Mouse (Mus musculus) liver, embryonic 14 days (tissue): ENCODE results near the gene Tjap1. TPM values are rescaled to one million over a fixed set of nuclear protein-coding genes. Genes with fewer than 3 reads are reported as not detected.

Experiments used
- polyA plus RNA-seq: library from polyadenylated mRNA; depleted of rRNA; stranded (reverse); fragments of >200 nt; gene quantifications from 2 replicates; pipeline ENCODE4 v1.2.3, GENCODE M21; 2012; rRNA removed

Gene Tjap1
- polyA plus RNA-seq = 10.6 and 11.4 TPM in 2 replicates

GRCm38 (mm10) chr17:46282483-46283123 is at the start of gene Tjap1:
TSS of gene Tjap1 (minus strand) at chr17:46283026.

GRCm38 (mm10) chr17:46327906-46328534 is 45.2 kb upstream of the Tjap1 start, which contains the start of gene Abcc10:
TSS of gene Abcc10 (minus strand) at chr17:46328352.

GRCm38 (mm10) chr17:46297364-46298219 is 14.8 kb upstream of the Tjap1 start, which contains the start of gene Dlk2:
TSS of gene Dlk2 (plus strand) at chr17:46297421.

GRCm38 (mm10) chr17:46253452-46254084 is 29.3 kb downstream of the Tjap1 start, which contains the start of gene Lrrc73:
TSS of gene Lrrc73 (plus strand) at chr17:46253531.

GRCm38 (mm10) chr17:46247512-46248188 is 35.2 kb downstream of the Tjap1 start, which contains the start of the genes Polr1c and Yipf3:
TSS of gene Polr1c (minus strand) at chr17:46248054.
TSS of gene Yipf3 (plus strand) at chr17:46248080.

Other genes with a start within 250 kb of the Tjap1 start
- 30.0 and 30.5 TPM in 2 replicates for gene Mrps18a, start 172.0 kb downstream of the Tjap1 start, polyA plus RNA-seq
- 0.49 and 0.74 TPM in 2 replicates for gene Rsph9, start 138.8 kb downstream of the Tjap1 start, polyA plus RNA-seq
- gene Mad2l1bp, start 129.5 kb downstream of the Tjap1 start, polyA plus RNA-seq = 21.0 and 26.9 TPM in 2 replicates
- gene Gtpbp2, start 122.0 kb downstream of the Tjap1 start, polyA plus RNA-seq = 86.6 and 95.2 TPM in 2 replicates
- 9.0 and 10.6 TPM in 2 replicates for gene Polh, start 80.4 kb downstream of the Tjap1 start, polyA plus RNA-seq
- gene Xpo5, start 80.2 kb downstream of the Tjap1 start, polyA plus RNA-seq = 14.0 and 17.2 TPM in 2 replicates
- gene Polr1c, start 35.0 kb downstream of the Tjap1 start, polyA plus RNA-seq = 39.7 and 46.5 TPM in 2 replicates
- 18.4 and 21.3 TPM in 2 replicates for gene Yipf3, start 34.9 kb downstream of the Tjap1 start, polyA plus RNA-seq
- 0.16 and 0.18 TPM in 2 replicates for gene Lrrc73, start 29.5 kb downstream of the Tjap1 start, polyA plus RNA-seq
- gene Dlk2, start 14.4 kb upstream of the Tjap1 start, polyA plus RNA-seq = 0.01 and 0.06 TPM in 2 replicates
- gene Abcc10, start 45.3 kb upstream of the Tjap1 start, polyA plus RNA-seq = 1.3 and 1.7 TPM in 2 replicates
- gene Zfp318, start 100.7 kb upstream of the Tjap1 start, polyA plus RNA-seq = 2.3 and 2.6 TPM in 2 replicates
- 0.13 and 0.15 TPM in 2 replicates for gene Crip3, start 145.9 kb upstream of the Tjap1 start, polyA plus RNA-seq
- gene Slc22a7, start 155.4 kb upstream of the Tjap1 start, polyA plus RNA-seq = not detected in 2 replicates
- 0.01 TPM in 2 replicates for gene Ttbk1, start 204.6 kb upstream of the Tjap1 start, polyA plus RNA-seq
- 14.7 and 15.5 TPM in 2 replicates for gene Dnph1, start 213.7 kb upstream of the Tjap1 start, polyA plus RNA-seq